Mouse (Mus musculus): ENCODE measurements around the gene Slit3. TPM values are rescaled to one million over a fixed set of nuclear protein-coding genes. Genes with fewer than 3 reads are reported as not detected.

The Slit3 gene
- total and polyA plus RNA-seq, 2 experiments = 0.09 to 0.12 TPM

DNA sequence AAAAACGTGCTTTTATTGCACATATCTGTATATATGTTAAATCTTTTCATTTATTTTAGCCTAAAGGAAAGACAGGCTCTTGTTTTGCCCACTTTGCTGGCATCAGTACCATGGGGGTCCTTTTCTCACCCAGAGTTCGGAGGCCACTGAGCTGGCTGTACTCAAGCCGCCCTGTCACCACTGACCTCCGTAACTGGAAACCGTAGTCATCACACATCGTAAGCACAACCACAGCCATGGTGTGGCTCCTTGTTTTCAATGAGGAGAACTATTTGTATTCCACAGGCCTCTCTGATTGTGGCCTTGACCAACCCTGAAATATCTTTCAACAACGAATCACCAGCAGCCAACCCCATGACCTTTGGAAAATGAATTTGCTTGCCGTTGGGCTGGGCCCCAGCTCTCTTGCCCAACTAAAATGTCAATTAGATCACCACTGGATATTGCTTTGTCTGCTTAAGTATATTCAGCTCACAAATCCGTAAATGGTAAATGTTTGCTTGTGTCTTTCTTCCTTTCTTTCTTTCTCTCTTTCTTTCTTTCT, 405.3 kb downstream of the Slit3 start:
- Histone ChIP-seq H3K4me1 (ENCODE audit: control insufficient read depth, insufficient read depth, low read length) (peaks cover 5% of the 10 kb centered on the region; the same call in 1 of the 2 replicates), H3K27me3 (ENCODE audit: control insufficient read depth, insufficient read depth, low read length) (no peaks in the 10 kb centered on the region), H3K79me2 (ENCODE audit: control insufficient read depth, insufficient read depth, low read length) (no peaks in the 10 kb centered on the region), H3K4me3 (ENCODE audit: insufficient read depth, low read depth, low read length) (no peak overlapping the region), H3K9ac (ENCODE audit: low read depth, low read length) (no peak overlapping the region), H3K36me3 (ENCODE audit: control insufficient read depth, insufficient read depth, low read length) (no peaks in the 10 kb centered on the region), H3K27ac (replicated peaks; ENCODE audit: insufficient read depth, low read depth, low read length) (no peak overlapping the region)
- WGBS = 29% methylated on average over 9 of the region's 9 CpGs
- TF ChIP-seq CTCF (IDR thresholded peaks at IDR 0.05; ENCODE audit: low read depth, low read length) = no peak
- TF ChIP-seq POLR2A (IDR thresholded peaks at IDR 0.05; ENCODE audit: extremely low read depth, insufficient read depth, low read length) = no peak
- peak; percentile 92 for DNase-seq (ENCODE audit: extremely low read depth, low read depth, low spot score)

GRCm38 (mm10) chr11:35527816-35528462, 406.9 kb downstream of the Slit3 start:
- no peak for DNase-seq (ENCODE audit: extremely low read depth, low read depth, low spot score)
- WGBS = 93% methylated on average over 7 of the region's 7 CpGs
- Histone ChIP-seq H3K27ac (replicated peaks; ENCODE audit: insufficient read depth, low read depth, low read length) (no peak overlapping the region), H3K27me3 (ENCODE audit: control insufficient read depth, insufficient read depth, low read length) (no peaks in the 10 kb centered on the region), H3K4me1 (ENCODE audit: control insufficient read depth, insufficient read depth, low read length) (peaks cover 5% of the 10 kb centered on the region; the same call in 1 of the 2 replicates), H3K9ac (ENCODE audit: low read depth, low read length) (no peak overlapping the region), H3K79me2 (ENCODE audit: control insufficient read depth, insufficient read depth, low read length) (no peaks in the 10 kb centered on the region), H3K36me3 (ENCODE audit: control insufficient read depth, insufficient read depth, low read length) (no peaks in the 10 kb centered on the region), H3K4me3 (ENCODE audit: insufficient read depth, low read depth, low read length) (no peak overlapping the region)
- no peak for TF ChIP-seq CTCF (IDR thresholded peaks at IDR 0.05; ENCODE audit: low read depth, low read length)
- TF ChIP-seq POLR2A (IDR thresholded peaks at IDR 0.05; ENCODE audit: extremely low read depth, insufficient read depth, low read length) = no peak

GRCm38 (mm10) chr11:35535027-35535426, 414.0 kb downstream of the Slit3 start:
- WGBS = 74% methylated on average over 6 of the region's 6 CpGs

GRCm38 (mm10) chr11:35537128-35538088, 416.4 kb downstream of the Slit3 start:
- Histone ChIP-seq H3K9ac (ENCODE audit: low read depth, low read length) (no peak overlapping the region), H3K27ac (replicated peaks; ENCODE audit: insufficient read depth, low read depth, low read length) (no peak overlapping the region), H3K79me2 (ENCODE audit: control insufficient read depth, insufficient read depth, low read length) (no peaks in the 10 kb centered on the region), H3K27me3 (ENCODE audit: control insufficient read depth, insufficient read depth, low read length) (no peaks in the 10 kb centered on the region), H3K36me3 (ENCODE audit: control insufficient read depth, insufficient read depth, low read length) (no peaks in the 10 kb centered on the region), H3K4me1 (ENCODE audit: control insufficient read depth, insufficient read depth, low read length) (no peaks in the 10 kb centered on the region), H3K4me3 (ENCODE audit: insufficient read depth, low read depth, low read length) (no peak overlapping the region)
- no peak for DNase-seq (ENCODE audit: extremely low read depth, low read depth, low spot score)
- 55% methylated on average over 18 of the region's 18 CpGs for WGBS
- TF ChIP-seq POLR2A (IDR thresholded peaks at IDR 0.05; ENCODE audit: extremely low read depth, insufficient read depth, low read length) = no peak
- no peak for TF ChIP-seq CTCF (IDR thresholded peaks at IDR 0.05; ENCODE audit: low read depth, low read length)

More at GRCm38 (mm10) chr11:35535027-35535426, 414.0 kb downstream of the Slit3 start:
- Histone ChIP-seq H3K36me3 (ENCODE audit: control insufficient read depth, insufficient read depth, low read length) (no peaks in the 10 kb centered on the region), H3K79me2 (ENCODE audit: control insufficient read depth, insufficient read depth, low read length) (no peaks in the 10 kb centered on the region), H3K27ac (replicated peaks; ENCODE audit: insufficient read depth, low read depth, low read length) (no peak overlapping the region), H3K4me1 (ENCODE audit: control insufficient read depth, insufficient read depth, low read length) (no peaks in the 10 kb centered on the region), H3K27me3 (ENCODE audit: control insufficient read depth, insufficient read depth, low read length) (no peaks in the 10 kb centered on the region), H3K4me3 (ENCODE audit: insufficient read depth, low read depth, low read length) (no peak overlapping the region), H3K9ac (ENCODE audit: low read depth, low read length) (no peak overlapping the region)
- TF ChIP-seq CTCF (IDR thresholded peaks at IDR 0.05; ENCODE audit: low read depth, low read length) (no peak), POLR2A (IDR thresholded peaks at IDR 0.05; ENCODE audit: extremely low read depth, insufficient read depth, low read length) (no peak)
- DNase-seq (ENCODE audit: extremely low read depth, low read depth, low spot score) = no peak

DNA sequence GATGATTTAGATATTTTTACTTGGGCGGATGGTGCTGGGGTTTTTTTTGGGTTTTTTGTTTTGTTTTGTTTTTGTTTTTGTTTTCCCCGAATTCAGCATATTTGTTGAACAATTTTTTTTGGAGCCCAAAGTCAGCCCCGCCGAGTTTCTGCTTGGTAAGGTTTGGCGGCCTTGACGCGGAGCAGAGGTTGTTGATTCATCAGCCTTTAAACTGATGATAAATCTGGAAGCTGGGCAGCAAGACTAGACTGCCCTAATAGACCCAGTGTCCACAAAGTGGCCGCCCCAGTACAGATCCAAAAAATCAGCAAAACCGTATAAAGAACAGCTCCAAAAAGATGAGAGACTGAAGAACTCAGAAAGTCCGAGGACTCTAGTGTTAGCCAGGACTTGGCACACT, 421.7 kb downstream of the Slit3 start:
- H3K4me3 ChIP-seq (ENCODE audit: insufficient read depth, low read depth, low read length) = no peak overlapping the region
- no peak for TF ChIP-seq POLR2A (IDR thresholded peaks at IDR 0.05; ENCODE audit: extremely low read depth, insufficient read depth, low read length)
- TF ChIP-seq CTCF (IDR thresholded peaks at IDR 0.05; ENCODE audit: low read depth, low read length) = no peak
- H3K4me1 ChIP-seq (ENCODE audit: control insufficient read depth, insufficient read depth, low read length) = no peaks in the 10 kb centered on the region
- H3K27ac ChIP-seq (replicated peaks; ENCODE audit: insufficient read depth, low read depth, low read length) = no peak overlapping the region
- no peak overlapping the region for H3K9ac ChIP-seq (ENCODE audit: low read depth, low read length)
- WGBS = 70% methylated on average over 10 of the region's 10 CpGs
- no peaks in the 10 kb centered on the region for H3K36me3 ChIP-seq (ENCODE audit: control insufficient read depth, insufficient read depth, low read length)
- H3K27me3 ChIP-seq (ENCODE audit: control insufficient read depth, insufficient read depth, low read length) = peaks cover 3% of the 10 kb centered on the region; the same call in 1 of the 2 replicates
- DNase-seq (ENCODE audit: extremely low read depth, low read depth, low spot score) = no peak
- no peaks in the 10 kb centered on the region for H3K79me2 ChIP-seq (ENCODE audit: control insufficient read depth, insufficient read depth, low read length)
